Mouse (Mus musculus) CH12.LX (cell line): Measurements from ENCODE around the gene Ip6k1. TPM values are rescaled to one million over a fixed set of nuclear protein-coding genes. Genes with fewer than 3 reads are reported as not detected.

Experiments used
- DNase-seq: peaks from one replicate; pipeline ENCODE4 v3.0.0-alpha.2; 2013; ENCODE audit errors: extremely low read depth
- H3K27ac ChIP-seq: 2 replicates; pipeline ENCODE4 v1.5.1; 2012; ENCODE audit warnings: low read depth, mild to moderate bottlenecking, control low read depth, moderate library complexity; ENCODE audit not compliant: insufficient read depth
- H3K27me3 ChIP-seq: replicated peaks from 2 replicates; pipeline ENCODE3; 2012; ENCODE audit warnings: inconsistent platforms
- H3K36me3 ChIP-seq, 2 experiments: replicated peaks in 1 of 2; 2 replicates each; pipeline versions ENCODE3 to v1.6.1; 2012; ENCODE audit warnings: inconsistent platforms in 1 of 2, low read length in 1 of 2, mild to moderate bottlenecking in 1 of 2, mixed read lengths in 1 of 2, moderate library complexity in 1 of 2; ENCODE audit not compliant: control insufficient read depth in 1 of 2, insufficient read depth in 1 of 2
- H3K4me1 ChIP-seq, 2 experiments: 2 replicates each; pipeline ENCODE4 v1.6.1; 2012; ENCODE audit warnings: inconsistent platforms in 1 of 2, moderate library complexity in 1 of 2; ENCODE audit not compliant: insufficient read depth in 2 of 2, control insufficient read depth in 1 of 2
- H3K4me2 ChIP-seq: 2 replicates; pipeline ENCODE4 v1.6.1; 2012; ENCODE audit warnings: low read depth, mild to moderate bottlenecking, control low read depth; ENCODE audit not compliant: poor library complexity, insufficient read depth, severe bottlenecking
- H3K4me3 ChIP-seq, 3 experiments: fragments of 150-350 bp in 1 of 3; sonication (generic) in 1 of 3; replicated peaks in 1 of 3; 2 replicates each; pipeline versions ENCODE3 to v1.5.1; 2011 to 2012; ENCODE audit warnings: low read depth in 2 of 3, low read length in 2 of 3, mild to moderate bottlenecking in 2 of 3, moderate library complexity in 2 of 3, control low read depth in 1 of 3, improper control_type of control experiment in 1 of 3, inconsistent platforms in 1 of 3, mixed read lengths in 1 of 3; ENCODE audit not compliant: poor library complexity in 1 of 3
- H3K79me2 ChIP-seq: replicated peaks from 2 replicates; pipeline ENCODE4 v1.6.1; 2012; ENCODE audit warnings: mild to moderate bottlenecking, moderate library complexity; ENCODE audit not compliant: control insufficient read depth, poor library complexity, insufficient read depth, severe bottlenecking; ENCODE audit errors: extremely low read depth
- H3K9ac ChIP-seq: 2 replicates; pipeline ENCODE4 v1.6.1; 2012; ENCODE audit warnings: low read depth, mild to moderate bottlenecking, control low read depth, moderate library complexity; ENCODE audit not compliant: insufficient read depth
- H3K9me3 ChIP-seq: replicated peaks from 2 replicates; pipeline ENCODE3; 2012; ENCODE audit warnings: low read length, inconsistent platforms, mixed read lengths
- BHLHE40 ChIP-seq: IDR thresholded peaks from 2 replicates; pipeline ENCODE4 v1.6.1; 2011; ENCODE audit warnings: mild to moderate bottlenecking, low read depth, low read length, improper control_type of control experiment
- CHD1 ChIP-seq: IDR thresholded peaks from 2 replicates; pipeline ENCODE4 v1.6.1; 2012; ENCODE audit warnings: low read depth, low read length, improper control_type of control experiment, inconsistent platforms
- E2F4 ChIP-seq: IDR thresholded peaks from 2 replicates; pipeline ENCODE4 v1.6.1; 2011; ENCODE audit warnings: low read depth, low read length, improper control_type of control experiment; ENCODE audit not compliant: insufficient replicate concordance
- JUN ChIP-seq: IDR thresholded peaks from 2 replicates; pipeline ENCODE4 v1.6.1; 2011; ENCODE audit warnings: low read depth, mild to moderate bottlenecking, low read length, improper control_type of control experiment, moderate library complexity; ENCODE audit not compliant: insufficient read depth
- MAFK ChIP-seq: IDR thresholded peaks from 2 replicates; pipeline ENCODE4 v1.6.1; 2011; ENCODE audit warnings: low read length, improper control_type of control experiment; ENCODE audit not compliant: insufficient replicate concordance
- MAZ ChIP-seq: IDR thresholded peaks from 2 replicates; pipeline ENCODE4 v1.6.1; 2012; ENCODE audit warnings: low read depth, mild to moderate bottlenecking, inconsistent platforms, low read length, improper control_type of control experiment, moderate library complexity
- NELFE ChIP-seq: IDR thresholded peaks from 2 replicates; pipeline ENCODE4 v1.6.1; 2011; ENCODE audit warnings: low read depth, low read length, improper control_type of control experiment
- PAX5 ChIP-seq: IDR thresholded peaks from 2 replicates; pipeline ENCODE4 v1.6.1; 2012; ENCODE audit warnings: low read length, inconsistent platforms, mixed read lengths
- RAD21 ChIP-seq: IDR thresholded peaks from 2 replicates; pipeline ENCODE4 v1.6.1; 2011; ENCODE audit warnings: low read depth, mild to moderate bottlenecking, low read length, improper control_type of control experiment, moderate library complexity
- SIN3A ChIP-seq: IDR thresholded peaks from 2 replicates; pipeline ENCODE4 v1.6.1; 2012; ENCODE audit warnings: low read length, improper control_type of control experiment, inconsistent platforms
- UBTF ChIP-seq: IDR thresholded peaks from 2 replicates; pipeline ENCODE4 v1.6.1; 2012; ENCODE audit warnings: low read depth, mild to moderate bottlenecking, inconsistent platforms, low read length, improper control_type of control experiment, moderate library complexity
- USF1 ChIP-seq: IDR thresholded peaks from 2 replicates; pipeline ENCODE4 v1.6.1; 2014; ENCODE audit warnings: low read depth, mild to moderate bottlenecking, inconsistent platforms, low read length, improper control_type of control experiment
- USF2 ChIP-seq: conservative IDR thresholded peaks from 2 replicates; pipeline ENCODE4 v1.6.1; 2011; ENCODE audit warnings: low read depth, low read length, improper control_type of control experiment
- ZNF384 ChIP-seq: IDR thresholded peaks from 2 replicates; pipeline ENCODE4 v1.6.1; 2012; ENCODE audit warnings: low read depth, low read length, improper control_type of control experiment, inconsistent platforms
- dilution Hi-C: fragments of 300-500 bp; cut with MboI; formaldehyde crosslinking; loops from 2 replicates; pipeline ENCODE4 v1.14.3; 2020; ENCODE audit warnings: low sequenced_read_pairs; ENCODE audit not compliant: extremely low pct_unique_long_range_greater_than_20kb, extremely low pct_ligation_motif_present
- in situ Hi-C: fragments of 300-500 bp; cut with MboI; formaldehyde crosslinking; loops from 3 replicates; pipeline ENCODE4 v1.14.3; 2019; ENCODE audit warnings: low sequenced_read_pairs, low pct_ligation_motif_present, low pct_unique_long_range_greater_than_20kb, mixed read lengths
- polyA plus RNA-seq: library from polyadenylated mRNA; unstranded; fragments of >175 nt; gene quantifications from 2 replicates; pipeline ENCODE4 v1.2.1, GENCODE M21; 2012; ENCODE audit warnings: low read depth; ENCODE audit not compliant: insufficient read length
- total RNA-seq, 2 experiments: library from RNA; depleted of rRNA; stranded (reverse); fragments of 300-350 nt in 1 of 2; fragments of >200 nt in 1 of 2; gene quantifications; 2 replicates each; pipeline ENCODE4 v1.2.3; 2012 to 2014

Ip6k1 gene
- total and polyA plus RNA-seq, 3 experiments, result 26.0 to 40.7 (median 27.1) TPM

- TF ChIP-seq SIN3A (peak; percentile 43; the same call in 1 of the 2 replicates), USF2 (no peak), UBTF (0 out of 2 replicates have a peak, but pooled peaks have one; percentile 14), PAX5 (no peak), RAD21 (no peak), CHD1 (no peak), E2F4 (no peak)
- in situ Hi-C loops (no loop called here), dilution Hi-C loops (no loop called here)
- no peaks in the 10 kb centered on the region for H3K9me3 ChIP-seq
- H3K9ac ChIP-seq, result peak overlapping the region; percentile 92
- DNase-seq, result no peak
- H3K4me3 ChIP-seq, result peak overlapping the region; percentile 64 to 96 (median 93)
- peaks cover 45% of the 10 kb centered on the region for H3K79me2 ChIP-seq
- peaks cover under 1 to 11% of the 10 kb centered on the region in 2 experiments for H3K36me3 ChIP-seq
- peak overlapping the region; percentile 12; the same call in 1 of the 2 replicates for H3K27ac ChIP-seq
- peaks cover 0 to 30% of the 10 kb centered on the region in 2 experiments; a peak in 2 of 4 replicates for H3K4me1 ChIP-seq
- peak overlapping the region; percentile 45; the same call in 1 of the 2 replicates for H3K4me2 ChIP-seq
- no peaks in the 10 kb centered on the region for H3K27me3 ChIP-seq
These were observed 653 bp downstream of the Ip6k1 start for GRCm38 (mm10) chr9:108002778-108003530.

DNA sequence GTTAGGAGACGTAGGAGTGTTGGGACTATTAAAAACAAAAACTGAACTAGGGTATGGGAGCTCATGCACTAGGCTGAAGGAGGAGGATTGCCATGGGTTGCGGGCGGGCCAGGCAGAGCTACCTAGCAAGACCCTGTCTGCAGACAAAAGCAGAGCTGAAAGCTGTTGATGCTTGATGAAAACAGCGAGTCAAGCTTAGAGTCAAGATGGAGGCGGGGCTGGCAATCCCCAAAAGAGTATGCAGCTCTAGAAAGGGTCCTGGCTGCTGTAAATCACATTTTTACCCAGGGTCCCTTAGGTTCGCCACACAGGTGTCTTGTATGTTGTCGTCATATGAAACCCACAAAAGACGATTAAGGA, 1.2 kb downstream of the Ip6k1 start:
- no peak for DNase-seq
- 0 out of 2 replicates have a peak, but pooled peaks have one; percentile 11 for TF ChIP-seq BHLHE40
- TF ChIP-seq ZNF384, result no peak
- TF ChIP-seq MAFK, result no peak
- peaks cover 0 to 36% of the 10 kb centered on the region in 2 experiments; a peak in 2 of 4 replicates for H3K4me1 ChIP-seq

DNA sequence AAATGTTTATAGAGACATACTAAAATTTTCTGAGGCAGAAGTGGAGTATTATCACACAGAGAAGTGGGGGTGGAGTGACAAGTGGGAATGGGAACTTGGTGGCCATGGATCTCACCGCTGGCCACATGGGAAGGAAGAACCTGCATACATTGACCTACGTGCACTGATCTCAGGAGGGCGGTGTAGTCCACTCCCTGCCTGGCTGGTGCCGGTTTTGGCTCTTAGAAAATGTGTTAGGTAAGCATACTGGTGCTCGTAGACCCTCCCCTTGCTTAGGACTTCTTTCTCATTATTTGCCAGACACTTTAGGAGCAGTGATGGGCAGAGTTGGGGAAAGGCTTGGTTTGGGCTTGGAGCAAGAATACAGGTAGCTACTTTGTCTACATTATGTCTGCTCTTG, 5.7 kb downstream of the Ip6k1 start:
- peaks cover 65% of the 10 kb centered on the region for H3K79me2 ChIP-seq
- H3K4me2 ChIP-seq, result no peak overlapping the region
- TF ChIP-seq MAZ, result no peak
- TF ChIP-seq USF1, result no peak
- no peak for TF ChIP-seq JUN
- TF ChIP-seq E2F4, result no peak
- TF ChIP-seq UBTF, result no peak
- TF ChIP-seq NELFE, result no peak
- no peak for TF ChIP-seq MAFK
- peaks cover 5 to 33% of the 10 kb centered on the region in 2 experiments for H3K36me3 ChIP-seq
- H3K9ac ChIP-seq, result no peak overlapping the region
- dilution Hi-C loops, result no loop called here
- H3K9me3 ChIP-seq, result no peaks in the 10 kb centered on the region
- no peaks in the 10 kb centered on the region for H3K27me3 ChIP-seq
- no peak for DNase-seq
- no peak overlapping the region for H3K27ac ChIP-seq
- in situ Hi-C loops, result no loop called here
- peaks cover 4 to 48% of the 10 kb centered on the region in 2 experiments; a peak in 3 of 4 replicates for H3K4me1 ChIP-seq
- H3K4me3 ChIP-seq, result no peak overlapping the region

More for the DNA sequence above, 1.2 kb downstream of the Ip6k1 start:
- Histone ChIP-seq H3K36me3 (peaks cover 2 to 15% of the 10 kb centered on the region in 2 experiments), H3K27ac (no peak overlapping the region), H3K4me2 (peak overlapping the region; percentile 45), H3K9me3 (no peaks in the 10 kb centered on the region), H3K79me2 (peaks cover 50% of the 10 kb centered on the region), H3K4me3 (peak overlapping the region; percentile 64 to 96 (median 93)), H3K9ac (peak overlapping the region; percentile 92), H3K27me3 (no peaks in the 10 kb centered on the region)
- dilution Hi-C loops (no loop called here), in situ Hi-C loops (no loop called here)
